Mouse (Mus musculus) midbrain, embryonic 13.5 days (tissue): ENCODE measurements around the gene Vmn2r109. TPM values are rescaled to one million over a fixed set of nuclear protein-coding genes. Genes with fewer than 3 reads are reported as not detected.
"Not testable (repeated sequence)": the region's sequence is repeated elsewhere in the genome, so short reads cannot be mapped to it uniquely, and the experiment has no call there.

Source experiments
- ATAC-seq: fragments of 200-750 bp; cut with Nextera tagmentation; 2 replicates; pipeline ENCODE4 v1.8.0; 2017; ENCODE audit warnings: mild to moderate bottlenecking, moderate TSS enrichment, moderate library complexity
- H3K27ac ChIP-seq: fragments of 300-500 bp; sonication (generic); 2 replicates; pipeline ENCODE4 v1.5.1; 2015; ENCODE audit warnings: inconsistent platforms, mild to moderate bottlenecking, moderate library complexity
- H3K27me3 ChIP-seq: fragments of 300-500 bp; sonication (generic); 2 replicates; pipeline ENCODE4 v1.6.1; 2015; ENCODE audit warnings: mild to moderate bottlenecking, inconsistent platforms
- H3K36me3 ChIP-seq: fragments of 300-500 bp; sonication (generic); 2 replicates; pipeline ENCODE4 v1.6.1; 2015; ENCODE audit warnings: mild to moderate bottlenecking, inconsistent platforms
- H3K4me1 ChIP-seq: fragments of 300-500 bp; sonication (generic); replicated peaks from 2 replicates; pipeline ENCODE4 v1.6.1; 2015; ENCODE audit warnings: inconsistent platforms
- H3K4me2 ChIP-seq: fragments of 300-500 bp; sonication (generic); replicated peaks from 2 replicates; pipeline ENCODE4 v1.6.1; 2015; ENCODE audit warnings: moderate library complexity, mild to moderate bottlenecking, inconsistent platforms
- H3K4me3 ChIP-seq: fragments of 300-500 bp; sonication (generic); replicated peaks from 2 replicates; pipeline ENCODE4 v1.5.1; 2015; ENCODE audit warnings: mild to moderate bottlenecking, inconsistent platforms
- H3K9ac ChIP-seq: fragments of 300-500 bp; sonication (generic); replicated peaks from 2 replicates; pipeline ENCODE4 v1.6.1; 2015; ENCODE audit warnings: mild to moderate bottlenecking, inconsistent platforms
- H3K9me3 ChIP-seq: fragments of 300-500 bp; sonication (generic); 2 replicates; pipeline ENCODE4 v1.6.1; 2016; ENCODE audit warnings: mild to moderate bottlenecking, inconsistent platforms
- WGBS: fragments of 180-500 bp; shearing (Covaris S2); methylation state at CpG from one replicate; pipeline ENCODE4 v1.1.7; 2015; 5-methylcytosine and 5-hydroxymethylcytosine counted together
- polyA plus RNA-seq: library from polyadenylated mRNA; unstranded; fragments of >200 nt; fragmentation: Nextera tagmentation; extraction: Ambion mirVana; gene quantifications from 2 replicates; pipeline ENCODE4 v1.2.1, GENCODE M21; 2015

Vmn2r109 gene
- not detected in 2 replicates for polyA plus RNA-seq

DNA sequence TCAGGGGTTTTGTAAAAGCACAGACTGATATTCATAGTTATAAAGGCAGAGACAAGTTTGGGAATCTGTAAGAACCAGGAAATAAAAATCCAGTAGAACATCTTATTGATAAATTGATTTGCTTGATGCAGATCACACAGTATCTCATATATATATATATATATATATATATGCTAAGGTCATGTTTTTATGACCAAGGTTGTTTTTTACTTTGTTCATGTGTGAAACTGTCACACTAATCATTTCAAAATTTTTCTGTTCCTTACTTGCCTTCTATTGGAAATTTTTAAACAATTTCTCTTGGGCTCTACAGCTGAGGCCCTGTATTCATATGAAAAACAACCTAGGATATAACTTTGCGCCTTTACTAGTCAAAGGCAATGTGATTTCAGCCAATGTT, at the start of gene Vmn2r109:
Gene Vmn2r109 (minus strand): TSS at position 101 of the 400 bp plus-strand sequence.
- no peaks in the 10 kb centered on the region for H3K27me3 ChIP-seq
- H3K36me3 ChIP-seq: no peaks in the 10 kb centered on the region
- H3K9me3 ChIP-seq: peaks cover under 1% of the 10 kb centered on the region; the same call in 1 of the 2 replicates
- no peaks in the 10 kb centered on the region for H3K4me1 ChIP-seq
- no peak within 1 kb of the TSS for H3K9ac ChIP-seq
- H3K27ac ChIP-seq: no peak within 1 kb of the TSS
- WGBS: 95% methylated on average over 1 of the region's 1 CpGs
- no peak for ATAC-seq
- no peak within 1 kb of the TSS for H3K4me3 ChIP-seq
- no peak within 1 kb of the TSS for H3K4me2 ChIP-seq

GRCm38 (mm10) chr17:20596323-20596722, 31.8 kb upstream of the Vmn2r109 start, which contains the start of gene Vmn2r110:
Vmn2r110 (minus strand) TSS chr17:20596423.
- Histone ChIP-seq H3K4me1 (no peaks in the 10 kb centered on the region), H3K9me3 (no peaks in the 10 kb centered on the region), H3K9ac (no peak within 1 kb of the TSS), H3K4me3 (no peak within 1 kb of the TSS), H3K36me3 (no peaks in the 10 kb centered on the region), H3K4me2 (no peak within 1 kb of the TSS), H3K27me3 (no peaks in the 10 kb centered on the region), H3K27ac (no peak within 1 kb of the TSS)
- no peak for ATAC-seq
- WGBS: 49% methylated on average over 1 of the region's 1 CpGs

- not testable (repeated sequence) for H3K9me3 ChIP-seq, H3K4me3 ChIP-seq, H3K9ac ChIP-seq, H3K4me2 ChIP-seq, H3K36me3 ChIP-seq, H3K27ac ChIP-seq, H3K4me1 ChIP-seq, ATAC-seq, H3K27me3 ChIP-seq
These were observed 56.3 kb downstream of the Vmn2r109 start for GRCm38 (mm10) chr17:20508247-20508646.

- Histone ChIP-seq H3K4me2 (no peak within 1 kb of the TSS), H3K27ac (no peak within 1 kb of the TSS), H3K4me3 (no peak within 1 kb of the TSS), H3K9me3 (peaks cover 9% of the 10 kb centered on the region; the same call in 1 of the 2 replicates), H3K4me1 (no peaks in the 10 kb centered on the region), H3K9ac (no peak within 1 kb of the TSS), H3K36me3 (no peaks in the 10 kb centered on the region), H3K27me3 (no peaks in the 10 kb centered on the region)
- ATAC-seq: no peak
These were observed 66.7 kb downstream of the Vmn2r109 start, which contains the start of gene Vmn1r225 for GRCm38 (mm10) chr17:20497858-20498257. Vmn1r225 (plus strand) TSS chr17:20498158.

Other genes with a start within 250 kb of the Vmn2r109 start
- gene Vmn2r107, start 219.5 kb downstream of the Vmn2r109 start, polyA plus RNA-seq: not detected in 2 replicates
- gene Vmn1r224, start 150.6 kb downstream of the Vmn2r109 start, polyA plus RNA-seq: not detected in 2 replicates
- not detected in 2 replicates for gene Vmn2r108, start 83.4 kb downstream of the Vmn2r109 start, polyA plus RNA-seq
- not detected in 2 replicates for gene Vmn1r225, start 66.6 kb downstream of the Vmn2r109 start, polyA plus RNA-seq
- not detected in 2 replicates for gene Vmn2r110, start 31.7 kb upstream of the Vmn2r109 start, polyA plus RNA-seq
- gene Fpr-rs3, start 60.1 kb upstream of the Vmn2r109 start, polyA plus RNA-seq: not detected in 2 replicates
- not detected in 2 replicates for gene Vmn1r226, start 118.1 kb upstream of the Vmn2r109 start, polyA plus RNA-seq
- not detected in 2 replicates for gene Vmn1r227, start 165.1 kb upstream of the Vmn2r109 start, polyA plus RNA-seq
- not detected in 2 replicates for gene Vmn1r228, start 221.4 kb upstream of the Vmn2r109 start, polyA plus RNA-seq
- gene Vmn1r229, start 246.8 kb upstream of the Vmn2r109 start, polyA plus RNA-seq: 0.03 TPM in 1 of 2 replicates, not detected in the other